Mouse (Mus musculus): ENCODE measurements at regions not wholly inside any gene's neighbourhood (a gene's known extent, or its start where the extent isn't known, plus 50 kb on each side); places are given as distances from the start of the nearest gene placed in this dataset.

DNA sequence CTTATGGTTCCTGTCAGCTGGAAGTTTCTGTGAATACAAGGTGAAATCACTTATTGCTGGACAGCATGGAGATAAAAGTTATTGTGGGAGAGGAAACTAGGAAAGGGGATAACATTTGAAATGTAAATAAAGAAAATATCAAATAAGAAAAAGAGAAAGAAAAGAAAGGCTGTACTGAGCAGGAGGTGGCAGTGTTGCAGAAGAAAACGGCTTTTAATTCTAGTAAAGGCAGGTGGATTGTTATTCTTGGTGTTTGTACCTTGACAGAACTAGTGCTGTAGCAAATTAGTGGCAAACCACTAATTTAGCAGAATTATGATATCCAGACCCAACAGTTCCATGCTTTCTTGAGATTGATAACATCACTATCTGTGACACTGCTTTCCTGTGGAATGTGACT, 52.6 kb downstream of the Gm10358 start:
- DNase-seq (ENCODE audit: low spot score): no peak

- no peak for DNase-seq (ENCODE audit: low spot score)
Measured at GRCm38 (mm10) chr8:75350141-75350540, 56.2 kb downstream of the Gm10358 start.

DNA sequence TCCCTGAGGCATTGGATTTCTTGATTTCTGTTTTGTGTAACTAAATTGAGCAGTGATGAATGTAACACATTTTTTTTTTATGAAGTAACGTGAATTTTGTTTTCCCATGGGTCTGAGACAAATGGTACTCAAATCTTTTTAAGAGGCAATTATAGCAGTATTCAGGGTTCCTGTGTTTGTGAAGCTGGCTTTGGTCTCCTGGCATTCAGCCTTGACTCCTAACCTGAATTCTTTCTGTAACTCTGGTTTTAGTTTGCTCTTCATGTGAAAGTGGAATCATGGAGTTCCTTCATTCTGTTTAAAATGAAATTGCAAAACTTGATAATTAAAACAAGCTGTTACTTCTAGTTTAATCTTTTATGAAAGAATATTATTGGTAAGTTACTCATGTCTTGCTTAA, 58.3 kb downstream of the Gm10358 start:
- DNase-seq (ENCODE audit: low spot score): no peak

GRCm38 (mm10) chr8:75320614-75321013, 85.8 kb downstream of the Gm10358 start:
- no peak for DNase-seq (ENCODE audit: low spot score)

GRCm38 (mm10) chr8:75318526-75318925, 87.9 kb downstream of the Gm10358 start:
- no peak for DNase-seq (ENCODE audit: low spot score)

- DNase-seq (ENCODE audit: low spot score): peak; percentile 41
Measured at GRCm38 (mm10) chr8:75315886-75316285, 90.5 kb downstream of the Gm10358 start.

DNA sequence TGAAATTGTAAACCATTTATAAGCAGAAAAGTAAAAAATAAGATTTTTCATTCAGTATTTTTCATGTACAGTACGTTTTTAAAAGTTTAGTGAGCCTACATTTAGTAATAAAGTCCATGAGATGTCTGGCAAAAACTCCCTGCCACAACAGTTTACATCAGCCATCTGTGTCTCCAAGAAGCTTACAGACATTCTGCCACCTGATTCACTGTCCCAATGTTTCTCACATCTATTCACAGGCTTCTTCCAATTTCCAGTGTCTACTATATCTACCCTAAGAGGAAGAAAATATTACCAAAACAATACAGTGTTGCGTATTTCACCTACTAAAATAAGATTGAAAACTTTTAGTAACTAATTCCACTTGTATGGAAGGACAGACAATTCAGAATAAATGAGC, 95.7 kb downstream of the Rasd2 start:
- no peak for DNase-seq (ENCODE audit: low spot score)

GRCm38 (mm10) chr8:75291921-75292320, 78.2 kb downstream of the Rasd2 start:
- no peak for DNase-seq (ENCODE audit: low spot score)

DNA sequence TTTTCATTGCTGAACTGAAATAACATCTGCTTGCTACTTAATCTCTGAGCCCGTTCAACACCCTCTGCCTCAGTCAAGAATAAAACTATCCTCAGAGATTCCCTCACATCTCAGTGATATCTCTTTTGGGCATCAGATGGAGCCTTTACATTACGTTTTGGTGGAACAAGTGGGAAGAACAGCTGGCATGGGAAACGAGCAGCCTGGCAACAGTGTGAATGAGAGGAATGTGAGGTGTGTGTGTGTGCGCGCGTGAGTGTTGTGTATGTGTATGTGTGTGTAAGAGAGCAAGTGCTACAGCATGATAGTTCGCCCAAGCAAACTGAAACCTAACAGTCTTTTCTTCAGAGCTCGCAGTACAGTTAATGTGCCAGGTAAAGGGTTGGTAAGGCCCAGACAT, 76.2 kb downstream of the Rasd2 start:
- no peak for DNase-seq (ENCODE audit: low spot score)

Data from gastrocnemius, adult 18-20 months (tissue).